ENCODE assay signal across 8 mouse cellular contexts in the genomic region with DNA sequence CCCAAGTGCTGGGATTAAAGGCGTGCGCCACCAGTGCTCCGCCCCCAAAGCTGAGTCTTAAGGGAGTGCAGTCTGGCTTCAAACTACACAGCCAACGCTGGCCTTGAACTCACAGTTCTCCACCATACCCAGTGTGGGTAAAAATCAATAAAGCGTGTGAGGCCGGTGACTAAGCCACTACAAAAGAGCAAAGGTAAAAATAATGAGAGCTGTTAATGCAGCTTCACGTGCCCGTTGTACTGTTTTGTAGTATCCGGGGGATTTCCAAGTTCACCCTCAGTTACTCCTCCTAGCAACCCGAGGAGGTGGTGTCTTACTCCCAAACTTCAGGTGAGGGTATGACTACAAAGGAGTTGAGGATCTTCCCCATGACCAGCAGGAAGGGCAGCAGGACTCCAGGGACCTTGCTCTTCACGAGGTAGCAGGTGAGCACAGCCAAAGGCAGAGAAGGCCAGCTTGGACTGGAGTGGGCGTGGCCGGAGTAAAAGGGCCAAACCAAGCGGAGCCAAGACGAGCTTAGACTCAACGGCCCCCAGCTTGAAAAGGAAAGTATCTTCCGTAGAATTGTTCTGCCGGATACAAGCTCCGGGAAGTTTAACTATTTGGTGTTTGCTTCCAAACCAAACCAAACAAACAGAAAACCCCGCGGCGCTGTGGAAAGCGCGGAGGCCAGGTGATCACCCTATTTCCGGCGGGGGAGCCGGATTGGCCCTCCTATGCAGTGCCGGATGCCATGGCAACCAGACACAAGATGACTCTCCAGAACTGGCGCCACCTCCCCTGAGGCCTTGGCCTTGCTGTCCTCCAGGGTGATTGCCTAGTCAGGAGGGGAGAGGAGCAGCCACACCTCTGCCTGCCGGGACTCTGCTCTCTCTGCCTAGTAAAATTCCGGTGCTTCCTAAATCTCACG. TPM values are rescaled to one million over a fixed set of nuclear protein-coding genes. Genes with fewer than 3 reads are reported as not detected.
DNase-seq lines count a peak whose midpoint lies in the region; ATAC-seq and TF ChIP-seq lines count a peak whose summit lies in the region.

No protein-coding gene starts in this region.

- peak overlapping the region; percentile 54 for H3K4me3 ChIP-seq in ES-Bruce4 (ENCODE audit: low read depth, low read length)
- peak overlapping the region; percentile 47 for H3K4me3 ChIP-seq in heart, embryonic 15.5 days
- H3K4me3 ChIP-seq in lung, embryonic 16.5 days (ENCODE audit: low read length), result peak overlapping the region; percentile 49
- peak overlapping the region; percentile 34 for H3K4me3 ChIP-seq in olfactory bulb, adult 2 months (ENCODE audit: insufficient read depth, low read depth, low read length)

- TF ChIP-seq POLR2A in ES-Bruce4 (IDR thresholded peaks at IDR 0.05; ENCODE audit: insufficient read depth, low read length), result peak; percentile 54
- no peak for TF ChIP-seq POLR2A in olfactory bulb, adult 2 months (IDR thresholded peaks at IDR 0.05; ENCODE audit: insufficient read depth, low read depth, low read length)

- no peak for TF ChIP-seq CTCF in ES-Bruce4 (IDR thresholded peaks at IDR 0.05; ENCODE audit: low read depth, low read length)
- TF ChIP-seq CTCF in olfactory bulb, adult 2 months (IDR thresholded peaks at IDR 0.05; ENCODE audit: insufficient read depth, low read depth, low read length), result no peak

- H3K27ac ChIP-seq in ES-Bruce4 (ENCODE audit: insufficient read depth, low read length), result peak overlapping the region; percentile 81
- H3K27ac ChIP-seq in heart, embryonic 15.5 days, result peak overlapping the region; percentile 76
- H3K27ac ChIP-seq in lung, embryonic 16.5 days (ENCODE audit: low read length), result peak overlapping the region; percentile 74
- no peak overlapping the region for H3K27ac ChIP-seq in olfactory bulb, adult 2 months (ENCODE audit: insufficient read depth, low read depth, low read length)

- no peaks in the 10 kb centered on the region for H3K27me3 ChIP-seq in ES-Bruce4 (ENCODE audit: control insufficient read depth, insufficient read depth, low read length, poor library complexity, severe bottlenecking)
- no peaks in the 10 kb centered on the region for H3K27me3 ChIP-seq in heart, embryonic 15.5 days
- no peaks in the 10 kb centered on the region for H3K27me3 ChIP-seq in lung, embryonic 16.5 days (ENCODE audit: control insufficient read depth, insufficient read depth, low read depth, low read length)

- H3K4me2 ChIP-seq in heart, embryonic 15.5 days, result peak overlapping the region; percentile 71
- H3K4me2 ChIP-seq in lung, embryonic 16.5 days (ENCODE audit: low read depth, low read length), result peak overlapping the region; percentile 65

- ATAC-seq in erythroid progenitor cell, adult 5-6 weeks (replicated peaks; ENCODE audit: low FRiP score, poor library complexity, severe bottlenecking), result peak; percentile 80
- peak; percentile 75 for ATAC-seq in heart, embryonic 15.5 days (replicated peaks; ENCODE audit: insufficient number of reproducible peaks, insufficient read depth, low FRiP score, low read depth)
- peak; percentile 80 for ATAC-seq in lung, embryonic 16.5 days (ENCODE audit: low read depth)

- peaks cover 5% of the 10 kb centered on the region for H3K4me1 ChIP-seq in ES-Bruce4 (ENCODE audit: control insufficient read depth, insufficient read depth, low read length)
- peaks cover 49% of the 10 kb centered on the region for H3K4me1 ChIP-seq in heart, embryonic 15.5 days (replicated peaks)
- H3K4me1 ChIP-seq in lung, embryonic 16.5 days (replicated peaks; ENCODE audit: control insufficient read depth, insufficient read depth, low read length), result peaks cover 24% of the 10 kb centered on the region
- peaks cover 10% of the 10 kb centered on the region for H3K4me1 ChIP-seq in olfactory bulb, adult 2 months (ENCODE audit: control insufficient read depth, insufficient read depth, low read length)

- H3K9ac ChIP-seq in ES-Bruce4 (ENCODE audit: low read depth, poor library complexity, severe bottlenecking), result peak overlapping the region; percentile 29
- H3K9ac ChIP-seq in heart, embryonic 15.5 days, result peak overlapping the region; percentile 40
- peak overlapping the region; percentile 61 for H3K9ac ChIP-seq in lung, embryonic 16.5 days (ENCODE audit: low read length)

- DNase-seq in brain, adult 2 months (ENCODE audit: low read depth, low spot score), result peak; percentile 77
- peak; percentile 80 for DNase-seq in kidney, postnatal 10 days
- DNase-seq in thymus, adult 18-20 months, result peak; percentile 52 to 66

- no peaks in the 10 kb centered on the region for H3K9me3 ChIP-seq in ES-Bruce4 (replicated peaks; ENCODE audit: control insufficient read depth, insufficient read depth, low read length, poor library complexity, severe bottlenecking)
- no peaks in the 10 kb centered on the region for H3K9me3 ChIP-seq in heart, embryonic 15.5 days (replicated peaks)
- H3K9me3 ChIP-seq in lung, embryonic 16.5 days (ENCODE audit: control insufficient read depth, low read length), result no peaks in the 10 kb centered on the region

- 15% methylated on average over 32 of the region's 32 CpGs for WGBS in heart, embryonic 15.5 days
- WGBS in lung, embryonic 16.5 days, result 13% methylated on average over 32 of the region's 32 CpGs
- 20% methylated on average over 32 of the region's 32 CpGs for WGBS in olfactory bulb, adult 2 months

- TF ChIP-seq EP300 in ES-Bruce4 (IDR thresholded peaks at IDR 0.05; ENCODE audit: insufficient read depth, low read depth, low read length), result peak; percentile 74; the same call in 1 of the 2 replicates

- no peaks in the 10 kb centered on the region for H3K36me3 ChIP-seq in ES-Bruce4 (ENCODE audit: control insufficient read depth, insufficient read depth, low read length, poor library complexity, severe bottlenecking)
- H3K36me3 ChIP-seq in heart, embryonic 15.5 days, result no peaks in the 10 kb centered on the region
- no peaks in the 10 kb centered on the region for H3K36me3 ChIP-seq in lung, embryonic 16.5 days (ENCODE audit: control insufficient read depth, insufficient read depth, low read length)

RNA-seq across cellular contexts. Expression of a gene that starts 27.9 kb away (rescaled TPM):
- 2.7 and 4.7 TPM in 2 replicates for polyA plus RNA-seq in ES-Bruce4 (2011; ENCODE audit: insufficient read depth, insufficient read length, low read depth, missing spikeins)
- not detected in 2 replicates for total RNA-seq in erythroid progenitor cell, adult 5-6 weeks (2015; ENCODE audit: low replicate concordance)
- total RNA-seq in erythroid progenitor cell, adult 5-6 weeks (2017; ENCODE audit: low replicate concordance), result 0.39 TPM in 1 of 2 replicates, not detected in the other
- polyA plus RNA-seq in heart, embryonic 15.5 days (2015; fragmentation: Nextera tagmentation; extraction: Ambion mirVana), result 16.4 and 19.8 TPM in 2 replicates
- polyA plus RNA-seq in lung, embryonic 16.5 days (2015; fragmentation: Nextera tagmentation; extraction: Ambion mirVana), result 6.8 and 8.6 TPM in 2 replicates
- polyA plus RNA-seq in olfactory bulb, adult 2 months (2012; ENCODE audit: insufficient read depth, insufficient read length, low replicate concordance, missing spikeins), result not detected in 2 replicates
